Mouse (Mus musculus) midbrain, embryonic 13.5 days (tissue): ENCODE data around the gene Dlg5. TPM values are rescaled to one million over a fixed set of nuclear protein-coding genes. Genes with fewer than 3 reads are reported as not detected.

Experiments
- ATAC-seq: fragments of 200-750 bp; cut with Nextera tagmentation; 2 replicates; pipeline ENCODE4 v1.8.0; 2017; ENCODE audit warnings: mild to moderate bottlenecking, moderate TSS enrichment, moderate library complexity
- H3K27ac ChIP-seq: fragments of 300-500 bp; sonication (generic); 2 replicates; pipeline ENCODE4 v1.5.1; 2015; ENCODE audit warnings: inconsistent platforms, mild to moderate bottlenecking, moderate library complexity
- H3K27me3 ChIP-seq: fragments of 300-500 bp; sonication (generic); 2 replicates; pipeline ENCODE4 v1.6.1; 2015; ENCODE audit warnings: mild to moderate bottlenecking, inconsistent platforms
- H3K36me3 ChIP-seq: fragments of 300-500 bp; sonication (generic); 2 replicates; pipeline ENCODE4 v1.6.1; 2015; ENCODE audit warnings: mild to moderate bottlenecking, inconsistent platforms
- H3K4me1 ChIP-seq: fragments of 300-500 bp; sonication (generic); replicated peaks from 2 replicates; pipeline ENCODE4 v1.6.1; 2015; ENCODE audit warnings: inconsistent platforms
- H3K4me2 ChIP-seq: fragments of 300-500 bp; sonication (generic); replicated peaks from 2 replicates; pipeline ENCODE4 v1.6.1; 2015; ENCODE audit warnings: moderate library complexity, mild to moderate bottlenecking, inconsistent platforms
- H3K4me3 ChIP-seq: fragments of 300-500 bp; sonication (generic); replicated peaks from 2 replicates; pipeline ENCODE4 v1.5.1; 2015; ENCODE audit warnings: mild to moderate bottlenecking, inconsistent platforms
- H3K9ac ChIP-seq: fragments of 300-500 bp; sonication (generic); replicated peaks from 2 replicates; pipeline ENCODE4 v1.6.1; 2015; ENCODE audit warnings: mild to moderate bottlenecking, inconsistent platforms
- H3K9me3 ChIP-seq: fragments of 300-500 bp; sonication (generic); 2 replicates; pipeline ENCODE4 v1.6.1; 2016; ENCODE audit warnings: mild to moderate bottlenecking, inconsistent platforms
- WGBS: fragments of 180-500 bp; shearing (Covaris S2); methylation state at CpG from one replicate; pipeline ENCODE4 v1.1.7; 2015; 5-methylcytosine and 5-hydroxymethylcytosine counted together
- microRNA-seq: library from miRNA; unstranded; fragments of <30 nt; microRNA quantifications from one replicate; pipeline ENCODE4, GENCODE M21; 2016
- polyA plus RNA-seq: library from polyadenylated mRNA; unstranded; fragments of >200 nt; fragmentation: Nextera tagmentation; extraction: Ambion mirVana; gene quantifications from 2 replicates; pipeline ENCODE4 v1.2.1, GENCODE M21; 2015

The Dlg5 gene
- polyA plus RNA-seq, 1 experiment from 2014 or later: 19.4 TPM

GRCm38 (mm10) chr14:24092391-24092790 lies 153.3 kb downstream of the Dlg5 start:
- WGBS: 88% methylated on average over 3 of the region's 3 CpGs
- H3K4me1 ChIP-seq: no peaks in the 10 kb centered on the region
- H3K9me3 ChIP-seq: no peaks in the 10 kb centered on the region
- H3K4me2 ChIP-seq: no peak overlapping the region
- H3K9ac ChIP-seq: no peak overlapping the region
- no peak overlapping the region for H3K27ac ChIP-seq
- no peaks in the 10 kb centered on the region for H3K36me3 ChIP-seq
- H3K4me3 ChIP-seq: no peak overlapping the region
- H3K27me3 ChIP-seq: no peaks in the 10 kb centered on the region
- no peak for ATAC-seq

GRCm38 (mm10) chr14:24090790-24091189 lies 154.9 kb downstream of the Dlg5 start:
- no peak for ATAC-seq
- Histone ChIP-seq H3K4me1 (no peaks in the 10 kb centered on the region), H3K4me3 (no peak overlapping the region), H3K27me3 (no peaks in the 10 kb centered on the region), H3K9me3 (no peaks in the 10 kb centered on the region), H3K4me2 (no peak overlapping the region), H3K9ac (no peak overlapping the region), H3K36me3 (no peaks in the 10 kb centered on the region), H3K27ac (no peak overlapping the region)
- 83% methylated on average over 1 of the region's 1 CpGs for WGBS

DNA sequence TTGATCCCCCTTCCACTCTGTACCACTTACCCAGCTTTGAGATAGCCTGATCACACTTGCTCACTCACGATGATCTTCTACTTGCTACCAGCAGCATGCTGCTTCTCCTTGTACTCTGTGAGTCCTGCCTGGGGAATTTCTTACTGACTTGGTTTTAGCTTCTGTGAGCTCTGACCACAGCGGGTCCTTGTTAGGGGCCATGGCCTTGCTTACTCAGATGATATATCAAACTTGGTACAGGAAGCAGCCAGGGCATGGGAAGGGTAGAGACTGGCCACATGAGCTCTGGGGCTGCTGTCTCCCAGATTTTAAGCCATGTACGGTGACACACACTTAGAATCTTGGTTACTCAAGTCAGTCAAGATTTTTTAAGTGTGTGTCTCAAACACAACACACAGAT lies 156.5 kb downstream of the Dlg5 start:
- H3K4me1 ChIP-seq: no peaks in the 10 kb centered on the region
- H3K4me2 ChIP-seq: no peak overlapping the region
- H3K27ac ChIP-seq: no peak overlapping the region
- no peaks in the 10 kb centered on the region for H3K36me3 ChIP-seq
- no peak overlapping the region for H3K4me3 ChIP-seq
- no peak for ATAC-seq
- H3K9ac ChIP-seq: no peak overlapping the region
- no peaks in the 10 kb centered on the region for H3K9me3 ChIP-seq
- WGBS: 89% methylated on average over 3 of the region's 3 CpGs
- no peaks in the 10 kb centered on the region for H3K27me3 ChIP-seq

DNA sequence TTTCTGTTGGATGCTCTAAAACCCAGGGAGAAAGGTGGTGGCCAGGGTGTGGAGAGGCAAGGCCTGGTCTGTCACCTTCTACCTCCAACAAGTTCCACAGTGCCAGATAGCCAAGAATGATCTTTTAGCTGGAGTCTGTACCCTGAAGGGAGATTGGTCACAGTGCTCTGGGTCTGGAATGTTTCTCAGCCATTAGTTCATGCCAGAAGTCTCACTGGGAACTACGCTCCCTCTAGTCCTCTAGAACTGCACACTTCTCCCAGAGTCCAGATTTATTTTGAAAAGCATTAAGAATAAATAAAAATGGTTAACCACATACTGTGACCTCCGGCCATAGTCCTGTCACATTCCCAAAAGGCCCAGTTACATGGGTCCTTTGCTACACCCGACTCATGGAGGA lies 158.3 kb downstream of the Dlg5 start:
- Histone ChIP-seq H3K27me3 (no peaks in the 10 kb centered on the region), H3K4me2 (no peak overlapping the region), H3K36me3 (no peaks in the 10 kb centered on the region), H3K4me3 (no peak overlapping the region), H3K27ac (no peak overlapping the region), H3K4me1 (peaks cover under 1% of the 10 kb centered on the region; the same call in 1 of the 2 replicates), H3K9me3 (no peaks in the 10 kb centered on the region), H3K9ac (no peak overlapping the region)
- ATAC-seq: no peak
- WGBS: 87% methylated on average over 3 of the region's 3 CpGs

DNA sequence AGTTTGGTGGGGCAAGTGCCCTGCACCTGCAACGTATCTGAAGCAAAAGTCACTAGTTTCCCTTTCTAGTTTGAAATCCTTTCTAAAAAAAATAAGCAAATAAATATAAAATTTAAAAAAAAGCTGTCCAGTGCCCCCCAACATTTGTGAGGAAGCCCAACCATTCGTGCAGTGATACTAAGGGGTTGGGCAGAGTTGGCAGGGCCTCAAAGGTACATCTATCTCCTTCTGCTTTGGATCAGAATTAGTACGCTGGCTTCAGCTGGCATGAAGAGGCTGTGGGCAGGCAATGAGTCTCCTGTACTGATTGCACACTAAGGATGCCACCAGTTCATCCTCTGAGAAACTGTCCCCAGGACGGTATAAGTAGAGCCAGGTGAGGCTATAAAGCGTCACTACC lies 159.2 kb downstream of the Dlg5 start:
- no peaks in the 10 kb centered on the region for H3K27me3 ChIP-seq
- no peak for ATAC-seq
- no peak overlapping the region for H3K27ac ChIP-seq
- H3K4me2 ChIP-seq: no peak overlapping the region
- 84% methylated on average over 5 of the region's 5 CpGs for WGBS
- H3K36me3 ChIP-seq: no peaks in the 10 kb centered on the region
- H3K9ac ChIP-seq: no peak overlapping the region
- no peaks in the 10 kb centered on the region for H3K9me3 ChIP-seq
- peaks cover 10% of the 10 kb centered on the region for H3K4me1 ChIP-seq
- H3K4me3 ChIP-seq: no peak overlapping the region

Small RNA genes lying within 50 kb of the gene (microRNA-seq; reads per million reads assigned to microRNA genes)
- gene Mir7210: not detected

Other genes with a start within 250 kb of the Dlg5 start
- 8.1 and 10.6 TPM in 2 replicates for gene Kcnma1, start 231.4 kb downstream of the Dlg5 start, polyA plus RNA-seq
- not detected in 2 replicates for gene E330034G19Rik, start 47.3 kb upstream of the Dlg5 start, polyA plus RNA-seq
- 21.1 and 23.0 TPM in 2 replicates for gene Polr3a, start 241.1 kb upstream of the Dlg5 start, polyA plus RNA-seq
- 677 and 688 TPM in 2 replicates for gene Rps24, start 241.2 kb upstream of the Dlg5 start, polyA plus RNA-seq